Mouse (Mus musculus) liver, embryonic 14.5 days (tissue): ENCODE data around the gene Cdk1.

Experiments
- CTCF ChIP-seq: IDR thresholded peaks from 2 replicates; pipeline ENCODE4 v1.5.1; 2016; ENCODE audit warnings: antibody characterized with exemption, low read depth, control low read depth
- EP300 ChIP-seq: IDR thresholded peaks from 2 replicates; pipeline ENCODE4 v1.6.1; 2016; ENCODE audit warnings: antibody characterized with exemption, low read depth

GRCm38 (mm10) chr10:69369321-69369720 lies 16.6 kb upstream of the Cdk1 start:
- TF ChIP-seq EP300 (no peak), CTCF (no peak)
